Mouse (Mus musculus) T-cell, adult 2 months (primary cell): ENCODE measurements at regions not wholly inside any gene's neighbourhood (a gene's known extent, or its start where the extent isn't known, plus 50 kb on each side); places are given as distances from the start of the nearest gene placed in this dataset.

Source experiments
- DNase-seq: peaks from one replicate; pipeline ENCODE4 v3.0.0; 2022; ENCODE audit warnings: low spot score

- DNase-seq, result no peak
These were observed 610.2 kb upstream of the Clint1 start for GRCm38 (mm10) chr11:45241671-45242070.

- DNase-seq, result no peak
These were observed 607.1 kb upstream of the Clint1 start for GRCm38 (mm10) chr11:45244796-45245195.

GRCm38 (mm10) chr11:45256019-45256418 is 595.8 kb upstream of the Clint1 start:
- DNase-seq, result no peak

- no peak for DNase-seq
These were observed 589.7 kb upstream of the Clint1 start for GRCm38 (mm10) chr11:45262198-45262597.

GRCm38 (mm10) chr11:45264001-45264400 is 587.9 kb upstream of the Clint1 start:
- no peak for DNase-seq

- DNase-seq, result no peak
These were observed 586.5 kb upstream of the Clint1 start for GRCm38 (mm10) chr11:45265171-45265988.

GRCm38 (mm10) chr11:45265989-45266302 is 585.9 kb upstream of the Clint1 start:
- DNase-seq, result no peak

GRCm38 (mm10) chr11:45269215-45269614 is 582.6 kb upstream of the Clint1 start:
- no peak for DNase-seq

GRCm38 (mm10) chr11:45271206-45271605 is 580.6 kb upstream of the Clint1 start:
- DNase-seq, result no peak

- no peak for DNase-seq
These were observed 577.3 kb upstream of the Clint1 start for GRCm38 (mm10) chr11:45274446-45275119.

- DNase-seq, result no peak
These were observed 576.7 kb upstream of the Clint1 start for GRCm38 (mm10) chr11:45275170-45275569.

- no peak for DNase-seq
These were observed 555.1 kb upstream of the Clint1 start for GRCm38 (mm10) chr11:45296772-45297171.

GRCm38 (mm10) chr11:45311934-45312333 is 539.9 kb upstream of the Clint1 start:
- DNase-seq, result no peak

GRCm38 (mm10) chr11:45323766-45324165 is 528.1 kb upstream of the Clint1 start:
- DNase-seq, result no peak

GRCm38 (mm10) chr11:45330319-45330718 is 521.5 kb upstream of the Clint1 start:
- DNase-seq, result no peak

GRCm38 (mm10) chr11:45333756-45334155 is 518.1 kb upstream of the Clint1 start:
- no peak for DNase-seq

- no peak for DNase-seq
These were observed 502.5 kb upstream of the Clint1 start for GRCm38 (mm10) chr11:45349331-45349730.

GRCm38 (mm10) chr11:45365343-45365742 is 486.5 kb upstream of the Clint1 start:
- no peak for DNase-seq

GRCm38 (mm10) chr11:45389243-45390146 is 462.4 kb upstream of the Clint1 start:
- DNase-seq, result no peak

GRCm38 (mm10) chr11:45396009-45396408 is 455.8 kb upstream of the Clint1 start:
- DNase-seq, result no peak

- DNase-seq, result no peak
These were observed 453.7 kb upstream of the Clint1 start for GRCm38 (mm10) chr11:45398188-45398587.

GRCm38 (mm10) chr11:45404377-45405029 is 447.3 kb upstream of the Clint1 start:
- DNase-seq, result no peak
